Mouse (Mus musculus) C2C12 (cell line): ENCODE data around the gene Itgav.

Experiments
- CEBPB ChIP-seq: IDR thresholded peaks from one replicate; pipeline ENCODE4 v1.6.1; 2011; ENCODE audit warnings: low read depth, mild to moderate bottlenecking, control low read depth, moderate library complexity
- CTCF ChIP-seq: IDR thresholded peaks from one replicate; pipeline ENCODE4 v1.5.1; 2011; ENCODE audit not compliant: control insufficient read depth, insufficient read depth, insufficient read length
- MAX ChIP-seq: IDR thresholded peaks from one replicate; pipeline ENCODE4 v1.6.1; 2011; ENCODE audit warnings: mild to moderate bottlenecking, control low read depth
- MYOG ChIP-seq: IDR thresholded peaks from one replicate; pipeline ENCODE4 v1.6.1; 2011; ENCODE audit not compliant: control insufficient read depth, insufficient read length; ENCODE audit errors: extremely low read depth
- USF1 ChIP-seq: IDR thresholded peaks from one replicate; pipeline ENCODE4 v1.6.1; 2011; ENCODE audit warnings: low read depth, mild to moderate bottlenecking, control low read depth, moderate library complexity

DNA sequence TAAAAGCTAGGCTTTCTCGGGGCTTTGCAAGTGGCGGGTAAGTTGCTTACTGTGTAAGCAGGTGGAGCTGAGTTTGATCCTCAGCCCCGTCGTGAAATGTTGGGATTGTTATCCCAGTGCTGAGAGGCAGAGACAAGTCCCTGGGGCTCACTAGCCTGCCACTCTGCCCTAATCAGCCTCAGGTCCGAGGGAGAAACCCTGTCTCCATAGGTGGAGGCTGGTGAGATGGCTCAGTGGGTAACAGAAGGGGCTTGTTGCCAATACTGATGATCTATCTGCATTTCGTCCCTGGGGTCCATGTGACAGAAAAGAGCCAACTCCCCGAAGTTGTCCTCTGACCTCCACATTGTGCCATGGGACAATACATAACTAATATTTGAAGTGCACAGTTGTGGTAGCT, 49.8 kb upstream of the Itgav start:
- no peak for TF ChIP-seq CTCF
- TF ChIP-seq MAX = no peak
- no peak for TF ChIP-seq USF1
- TF ChIP-seq CEBPB = no peak
- TF ChIP-seq MYOG = no peak
